Mouse (Mus musculus) megakaryocyte, embryonic 14.5 days (primary cell): ENCODE data around the gene H2-Eb1.

Experiments
- FLI1 ChIP-seq: IDR thresholded peaks from 2 replicates; pipeline ENCODE4 v1.6.1; 2012; ENCODE audit warnings: low read length, inconsistent platforms, mixed read lengths
- GATA1 ChIP-seq: IDR thresholded peaks from 3 replicates; pipeline ENCODE4 v1.6.1; 2012; ENCODE audit warnings: mixed read lengths, low read length, inconsistent platforms, borderline replicate concordance

- no peak for TF ChIP-seq GATA1
- TF ChIP-seq FLI1 = no peak
Observed at GRCm38 (mm10) chr17:34286999-34287398, 18.7 kb upstream of the H2-Eb1 start.
